Mouse (Mus musculus) midbrain, embryonic 14.5 days (tissue): ENCODE results near the gene Zgrf1. TPM values are rescaled to one million over a fixed set of nuclear protein-coding genes. Genes with fewer than 3 reads are reported as not detected.

Source experiments
- ATAC-seq: fragments of 200-750 bp; cut with Nextera tagmentation; 2 replicates; pipeline ENCODE4 v1.8.0; 2017; ENCODE audit warnings: moderate number of reproducible peaks, moderate library complexity; ENCODE audit not compliant: low FRiP score, low TSS enrichment
- DNase-seq: peaks from one replicate; pipeline ENCODE4 v3.0.0-alpha.2; 2015
- H3K27ac ChIP-seq: fragments of 300-500 bp; sonication (generic); replicated peaks from 2 replicates; pipeline ENCODE4 v1.5.1; 2014; ENCODE audit warnings: mild to moderate bottlenecking, low read depth, low read length, moderate library complexity
- H3K27me3 ChIP-seq: fragments of 300-500 bp; sonication (generic); 2 replicates; pipeline ENCODE4 v1.6.1; 2014; ENCODE audit warnings: low read length, control low read depth, mixed read lengths; ENCODE audit not compliant: control insufficient read depth, insufficient read depth
- H3K36me3 ChIP-seq: fragments of 300-500 bp; sonication (generic); 2 replicates; pipeline ENCODE4 v1.6.1; 2014; ENCODE audit warnings: low read length, control low read depth; ENCODE audit not compliant: control insufficient read depth, insufficient read depth
- H3K4me1 ChIP-seq: fragments of 300-500 bp; sonication (generic); 2 replicates; pipeline ENCODE4 v1.6.1; 2014; ENCODE audit warnings: mild to moderate bottlenecking, antibody characterized with exemption, low read length, control low read depth; ENCODE audit not compliant: control insufficient read depth, insufficient read depth
- H3K4me2 ChIP-seq: fragments of 300-500 bp; sonication (generic); 2 replicates; pipeline ENCODE4 v1.6.1; 2014; ENCODE audit warnings: mild to moderate bottlenecking, low read length, moderate library complexity
- H3K4me3 ChIP-seq: fragments of 300-500 bp; sonication (generic); replicated peaks from 2 replicates; pipeline ENCODE4 v1.5.1; 2014; ENCODE audit warnings: low read depth, low read length
- H3K9ac ChIP-seq: fragments of 300-500 bp; sonication (generic); replicated peaks from 2 replicates; pipeline ENCODE4 v1.6.1; 2014; ENCODE audit warnings: mild to moderate bottlenecking, low read length, moderate library complexity
- H3K9me3 ChIP-seq: fragments of 300-500 bp; sonication (generic); 2 replicates; pipeline ENCODE4 v1.6.1; 2016; ENCODE audit warnings: low read length, control low read depth, mixed read lengths; ENCODE audit not compliant: control insufficient read depth
- WGBS: fragments of 180-500 bp; shearing (Covaris S2); extraction: QIAGEN DNeasy Blood & Tissue Kit; methylation state at CpG from one replicate; pipeline ENCODE4 v1.1.7; 2014; 5-methylcytosine and 5-hydroxymethylcytosine counted together
- polyA plus RNA-seq: library from polyadenylated mRNA; unstranded; fragments of >200 nt; fragmentation: Nextera tagmentation; extraction: Ambion mirVana; gene quantifications from 2 replicates; pipeline ENCODE4 v1.2.1, GENCODE M21; 2014

Zgrf1 gene
- polyA plus RNA-seq, 1 experiment from 2014 or later, result 3.9 TPM

- WGBS, result 6% methylated on average over 11 of the region's 13 CpGs
- Histone ChIP-seq H3K36me3 (no peaks in the 10 kb centered on the region), H3K9me3 (no peaks in the 10 kb centered on the region), H3K4me1 (peaks cover 6% of the 10 kb centered on the region; the same call in 1 of the 2 replicates), H3K9ac (peak overlapping the region; percentile 67), H3K4me3 (peak overlapping the region; percentile 70), H3K27me3 (no peaks in the 10 kb centered on the region), H3K4me2 (peak overlapping the region; percentile 67), H3K27ac (peak overlapping the region; percentile 96; the same call in 1 of the 2 replicates)
- DNase-seq (no peak), ATAC-seq (no peak)
Measured at GRCm38 (mm10) chr3:127552434-127552972, 786 bp upstream of the Zgrf1 start.

DNA sequence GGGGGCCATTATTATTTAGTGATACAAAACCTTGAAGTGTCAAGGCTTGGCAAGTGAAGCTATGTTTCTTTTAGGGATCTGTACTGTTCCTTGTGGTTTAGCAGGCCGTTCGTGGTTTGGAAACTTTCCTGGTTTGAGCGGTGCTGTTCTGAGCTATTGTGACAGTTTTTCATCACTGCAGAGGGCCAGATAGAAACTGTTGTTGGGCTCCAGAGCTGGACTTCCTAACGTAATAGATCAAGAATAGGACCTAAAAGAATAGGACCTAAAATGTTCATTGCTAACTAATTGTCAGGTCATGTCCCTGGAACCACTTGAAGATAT lies 393 bp downstream of the Zgrf1 start:
- Histone ChIP-seq H3K9ac (no peak overlapping the region; the same call in 1 of the 2 replicates), H3K4me1 (peaks cover 6% of the 10 kb centered on the region; the same call in 1 of the 2 replicates), H3K9me3 (no peaks in the 10 kb centered on the region), H3K4me3 (peak overlapping the region; percentile 70), H3K27me3 (no peaks in the 10 kb centered on the region), H3K27ac (no peak overlapping the region), H3K4me2 (peak overlapping the region; percentile 76), H3K36me3 (no peaks in the 10 kb centered on the region)
- DNase-seq (no peak), ATAC-seq (no peak)
- 2% methylated on average over 4 of the region's 4 CpGs for WGBS

GRCm38 (mm10) chr3:127554723-127555122 lies 1.4 kb downstream of the Zgrf1 start:
- Histone ChIP-seq H3K4me1 (peaks cover 6% of the 10 kb centered on the region; the same call in 1 of the 2 replicates), H3K27me3 (no peaks in the 10 kb centered on the region), H3K9ac (no peak overlapping the region), H3K36me3 (no peaks in the 10 kb centered on the region), H3K9me3 (no peaks in the 10 kb centered on the region), H3K4me3 (no peak overlapping the region; the same call in 1 of the 2 replicates), H3K4me2 (peak overlapping the region; percentile 76), H3K27ac (no peak overlapping the region)
- no peak for ATAC-seq
- WGBS, result 71% methylated on average over 5 of the region's 5 CpGs
- DNase-seq, result peak; percentile 68

DNA sequence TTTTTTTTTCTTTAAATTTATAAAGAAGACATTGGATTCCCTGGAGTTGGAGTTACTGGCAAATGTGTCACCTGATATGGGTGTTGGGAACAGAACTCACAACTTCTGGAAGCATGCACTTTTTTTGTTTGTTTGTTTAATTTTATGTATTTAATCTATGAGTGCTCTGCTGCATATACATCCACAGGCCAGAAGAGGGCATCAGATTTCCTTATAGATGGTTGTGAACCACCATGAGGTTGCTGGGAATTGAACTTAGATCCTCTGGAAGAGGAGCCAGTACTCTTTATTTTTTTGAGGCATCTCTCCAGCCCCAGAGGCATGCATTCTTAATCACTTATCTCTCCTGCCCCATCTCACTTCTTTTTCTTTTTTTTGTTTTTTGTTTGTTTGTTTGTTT lies 4.9 kb downstream of the Zgrf1 start:
- ATAC-seq (no peak), DNase-seq (peak; percentile 6)
- H3K27ac ChIP-seq, result no peak overlapping the region
- H3K4me3 ChIP-seq, result no peak overlapping the region
- no peak overlapping the region for H3K4me2 ChIP-seq
- no peaks in the 10 kb centered on the region for H3K27me3 ChIP-seq
- no peaks in the 10 kb centered on the region for H3K9me3 ChIP-seq
- peaks cover 6% of the 10 kb centered on the region; the same call in 1 of the 2 replicates for H3K4me1 ChIP-seq
- H3K9ac ChIP-seq, result no peak overlapping the region
- H3K36me3 ChIP-seq, result peaks cover 14% of the 10 kb centered on the region; the same call in 1 of the 2 replicates

GRCm38 (mm10) chr3:127562974-127563373 lies 9.7 kb downstream of the Zgrf1 start:
- Histone ChIP-seq H3K27me3 (no peaks in the 10 kb centered on the region), H3K9ac (no peak overlapping the region), H3K4me1 (no peaks in the 10 kb centered on the region), H3K4me2 (no peak overlapping the region), H3K36me3 (peaks cover 14% of the 10 kb centered on the region; the same call in 1 of the 2 replicates), H3K27ac (no peak overlapping the region), H3K9me3 (no peaks in the 10 kb centered on the region), H3K4me3 (no peak overlapping the region)
- no peak for ATAC-seq
- DNase-seq, result no peak
- WGBS, result 97% methylated on average over 4 of the region's 4 CpGs

DNA sequence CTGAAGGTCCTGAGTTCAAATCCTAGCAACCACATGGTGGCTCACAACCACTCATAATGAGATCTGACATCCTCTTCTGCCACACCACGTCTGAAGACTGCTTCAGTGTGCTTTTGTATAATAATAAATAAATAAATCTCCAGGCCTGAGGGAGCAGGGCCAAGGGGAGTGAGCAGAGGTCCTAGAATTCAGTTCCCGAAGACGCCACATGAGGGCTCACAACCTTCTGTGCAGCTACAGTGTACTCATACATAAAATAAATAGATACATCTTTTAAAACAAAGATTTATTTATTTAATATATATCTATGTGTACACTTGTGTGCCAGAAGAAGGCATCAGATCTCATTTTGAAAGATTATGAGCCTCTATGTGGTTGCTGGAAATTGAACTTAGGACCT lies 11.8 kb downstream of the Zgrf1 start:
- no peak for ATAC-seq
- DNase-seq, result peak; percentile 16
- Histone ChIP-seq H3K4me2 (no peak overlapping the region), H3K4me3 (no peak overlapping the region), H3K9me3 (no peaks in the 10 kb centered on the region), H3K36me3 (peaks cover 14% of the 10 kb centered on the region; the same call in 1 of the 2 replicates), H3K4me1 (no peaks in the 10 kb centered on the region), H3K9ac (no peak overlapping the region), H3K27ac (no peak overlapping the region), H3K27me3 (no peaks in the 10 kb centered on the region)
- 73% methylated on average over 3 of the region's 3 CpGs for WGBS

- WGBS, result 61% methylated on average over 4 of the region's 4 CpGs
- H3K36me3 ChIP-seq, result no peaks in the 10 kb centered on the region; the same call in 1 of the 2 replicates
- peak; percentile 83 for DNase-seq
- no peaks in the 10 kb centered on the region for H3K4me1 ChIP-seq
- no peak overlapping the region for H3K9ac ChIP-seq
- no peak overlapping the region for H3K4me2 ChIP-seq
- H3K9me3 ChIP-seq, result no peaks in the 10 kb centered on the region
- H3K27me3 ChIP-seq, result no peaks in the 10 kb centered on the region
- no peak overlapping the region for H3K27ac ChIP-seq
- no peak overlapping the region for H3K4me3 ChIP-seq
- ATAC-seq, result no peak
Measured at GRCm38 (mm10) chr3:127572557-127572956, 19.3 kb downstream of the Zgrf1 start.

DNA sequence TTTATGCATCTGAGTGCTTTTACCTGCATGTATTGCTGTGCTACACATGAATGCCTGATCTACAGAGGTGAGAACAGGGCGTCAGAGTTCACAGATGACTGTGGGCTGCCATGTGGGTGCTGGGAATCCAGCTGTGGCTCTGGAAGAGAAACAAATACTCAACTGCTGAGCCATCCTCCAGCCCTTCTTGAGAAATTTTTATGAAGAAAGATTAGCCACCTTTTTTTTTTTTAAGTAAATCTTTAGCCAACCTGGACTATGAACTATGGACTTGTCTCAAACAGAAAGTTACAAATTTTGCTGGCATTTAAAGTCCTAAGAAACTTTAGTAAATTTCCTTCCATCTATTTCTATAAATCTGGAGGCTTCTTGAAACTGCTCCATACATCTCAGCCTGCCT lies 43.8 kb downstream of the Zgrf1 start:
- no peaks in the 10 kb centered on the region for H3K36me3 ChIP-seq
- H3K4me2 ChIP-seq, result no peak overlapping the region
- no peak overlapping the region for H3K4me3 ChIP-seq
- H3K27me3 ChIP-seq, result no peaks in the 10 kb centered on the region
- H3K27ac ChIP-seq, result no peak overlapping the region
- DNase-seq (no peak), ATAC-seq (no peak)
- no peaks in the 10 kb centered on the region for H3K4me1 ChIP-seq
- H3K9me3 ChIP-seq, result no peaks in the 10 kb centered on the region
- H3K9ac ChIP-seq, result no peak overlapping the region
- WGBS, result 91% methylated on average over 1 of the region's 1 CpGs

DNA sequence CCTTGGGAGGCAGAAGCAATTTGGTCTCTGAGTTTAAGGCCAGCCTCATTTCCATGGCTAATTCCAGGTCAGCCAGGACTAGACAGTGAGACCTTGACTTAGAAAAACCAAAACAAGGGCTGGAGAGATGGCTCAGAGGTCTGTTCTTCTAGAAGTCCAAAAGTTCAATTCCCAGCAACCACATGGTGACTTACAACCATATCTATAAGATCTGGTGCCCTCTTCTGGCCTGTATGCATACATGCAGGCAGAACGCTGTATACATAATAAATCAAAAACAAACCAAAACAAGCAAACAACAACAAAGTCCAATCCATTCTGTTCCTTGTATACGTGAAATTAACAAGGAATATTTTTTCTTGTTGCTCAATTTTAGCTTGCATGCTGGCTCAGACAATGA lies 54.8 kb downstream of the Zgrf1 start:
- Histone ChIP-seq H3K27ac (no peak overlapping the region), H3K4me2 (no peak overlapping the region)
- 96% methylated on average over 2 of the region's 2 CpGs for WGBS

More for the DNA sequence above, 54.8 kb downstream of the Zgrf1 start:
- Histone ChIP-seq H3K4me3 (no peak overlapping the region), H3K4me1 (no peaks in the 10 kb centered on the region), H3K27me3 (no peaks in the 10 kb centered on the region), H3K36me3 (0 out of 2 replicates have a peak, but pooled peaks cover 7% of the 10 kb centered on the region), H3K9me3 (no peaks in the 10 kb centered on the region), H3K9ac (no peak overlapping the region)
- DNase-seq (no peak), ATAC-seq (no peak)
